Comparison of ENCODE assay signal across 6 mouse cellular contexts in the genomic region with DNA sequence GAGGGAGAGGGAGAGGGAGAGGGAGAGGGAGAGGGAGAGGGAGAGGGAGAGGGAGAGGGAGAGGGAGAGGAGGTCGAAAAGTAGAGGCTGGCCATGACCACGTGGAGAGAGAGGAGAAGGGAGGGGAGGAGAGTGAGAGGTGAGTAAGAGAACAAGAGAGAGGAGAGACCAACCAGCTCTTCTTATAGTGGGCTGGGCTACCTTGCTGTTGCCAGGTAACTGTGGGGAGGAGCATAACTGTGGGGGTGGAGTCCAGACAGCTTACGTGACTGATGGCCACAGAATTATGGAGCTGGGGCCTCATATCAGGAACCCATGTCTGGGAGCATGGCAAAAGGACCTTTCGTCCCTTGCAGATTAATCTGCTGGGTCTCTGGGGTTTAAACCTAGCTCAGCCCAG. TPM values are rescaled to one million over a fixed set of nuclear protein-coding genes. Genes with fewer than 3 reads are reported as not detected.
DNase-seq lines count a peak whose midpoint lies in the region; ATAC-seq and TF ChIP-seq lines count a peak whose summit lies in the region.
"Not testable (repeated sequence)": the region's sequence is repeated elsewhere in the genome, so short reads cannot be mapped to it uniquely, and the experiment has no call there.

No protein-coding gene starts in this region.

- not testable (repeated sequence) for TF ChIP-seq EP300 in MEL (IDR thresholded peaks at IDR 0.05; ENCODE audit: low read depth in 1 of 2, low read length in 2 of 2)

- not testable (repeated sequence) for H3K27ac ChIP-seq in MEL (ENCODE audit: control insufficient read depth, low read depth, low read length); intestine, embryonic 16.5 days (ENCODE audit: low read length); stomach, embryonic 16.5 days (ENCODE audit: low read length)

- not testable (repeated sequence) for H3K4me1 ChIP-seq in MEL (ENCODE audit: control insufficient read depth in 1 of 2, insufficient read depth in 2 of 2, low read length in 2 of 2); intestine, embryonic 16.5 days (ENCODE audit: control insufficient read depth, insufficient read depth, low read length); stomach, embryonic 16.5 days (ENCODE audit: control insufficient read depth, insufficient read depth, low read length)

- TF ChIP-seq RAD21 in MEL (IDR thresholded peaks at IDR 0.05; ENCODE audit: low read depth, low read length) = not testable (repeated sequence)

- H3K79me2 ChIP-seq in MEL (ENCODE audit: control insufficient read depth, insufficient read depth, low read length, poor library complexity) = not testable (repeated sequence)

- H3K36me3 ChIP-seq in MEL (ENCODE audit: control insufficient read depth in 1 of 2, insufficient read depth in 2 of 2, low read length in 2 of 2); intestine, embryonic 16.5 days (ENCODE audit: control insufficient read depth, insufficient read depth, low read length); stomach, embryonic 16.5 days (ENCODE audit: control insufficient read depth, insufficient read depth, low read length): not testable (repeated sequence)

- DNase-seq in 3T3-L1 (ENCODE audit: low read depth, low spot score) (peak; percentile 35), MEL (ENCODE audit: low read depth, low spot score) (peak; percentile 56), ZHBTc4 (ENCODE audit: low read depth, low spot score) (peak; percentile 60), liver (peak; percentile 19)

- not testable (repeated sequence) for H3K9ac ChIP-seq in MEL (ENCODE audit: control insufficient read depth, low read depth, low read length, poor library complexity, severe bottlenecking); intestine, embryonic 16.5 days (ENCODE audit: low read depth, low read length); stomach, embryonic 16.5 days (ENCODE audit: low read length)

- not testable (repeated sequence) for TF ChIP-seq POLR2A in MEL (IDR thresholded peaks at IDR 0.05; ENCODE audit: control insufficient read depth in 1 of 2, insufficient read depth in 1 of 2, low read depth in 1 of 2, low read length in 2 of 2, poor library complexity in 1 of 2)

- H3K4me2 ChIP-seq in intestine, embryonic 16.5 days (ENCODE audit: low read depth, low read length); stomach, embryonic 16.5 days (ENCODE audit: low read depth, low read length): not testable (repeated sequence)

- not testable (repeated sequence) for TF ChIP-seq CTCF in MEL (IDR thresholded peaks at IDR 0.05 in 2 of 3, conservative IDR thresholded peaks at IDR 0.05 in 1 of 3; ENCODE audit: control insufficient read depth in 1 of 3, insufficient read depth in 1 of 3, low read depth in 2 of 3, low read length in 3 of 3, poor library complexity in 1 of 3, severe bottlenecking in 1 of 3)

- peak; percentile 49; the same call in 1 of the 2 replicates for ATAC-seq in intestine, embryonic 16.5 days
- peak; percentile 44; the same call in 1 of the 2 replicates for ATAC-seq in stomach, embryonic 16.5 days (ENCODE audit: insufficient read depth, low FRiP score)

- not testable (repeated sequence) for H3K9me3 ChIP-seq in MEL (replicated peaks; ENCODE audit: insufficient read depth, low read length); intestine, embryonic 16.5 days (ENCODE audit: control insufficient read depth, low read length); stomach, embryonic 16.5 days (replicated peaks; ENCODE audit: control insufficient read depth, low read length)

- not testable (repeated sequence) for H3K27me3 ChIP-seq in MEL (ENCODE audit: control insufficient read depth in 1 of 2, insufficient read depth in 2 of 2, low read length in 2 of 2); intestine, embryonic 16.5 days (replicated peaks; ENCODE audit: control insufficient read depth, insufficient read depth, low read length); stomach, embryonic 16.5 days (ENCODE audit: control insufficient read depth, insufficient read depth, low read length)

- not testable (repeated sequence) for H3K4me3 ChIP-seq in MEL (ENCODE audit: control insufficient read depth in 1 of 2, insufficient read depth in 1 of 2, low read depth in 2 of 2, low read length in 2 of 2); intestine, embryonic 16.5 days (ENCODE audit: low read length); stomach, embryonic 16.5 days (replicated peaks; ENCODE audit: low read length)

- 38% methylated on average over 4 of the region's 4 CpGs for WGBS in intestine, embryonic 16.5 days
- 27% methylated on average over 4 of the region's 4 CpGs for WGBS in stomach, embryonic 16.5 days

RNA-seq across cellular contexts. Expression of gene Arhgap27, which starts 40.7 kb away (rescaled TPM):
- 6.3 TPM in 2 replicates for total RNA-seq in MEL (2012; rRNA removed)
- 10 to 100 TPM in 1 of 2 experiments, not detected in 1; 15.0 TPM for polyA plus RNA-seq in MEL (2012; ENCODE audit: insufficient read depth in 1 of 2, insufficient read length in 2 of 2, low read depth in 1 of 2, low replicate concordance in 2 of 2, missing spikeins in 1 of 2)
- 40.2 and 42.3 TPM in 2 replicates for polyA plus RNA-seq in intestine, embryonic 16.5 days (2015; fragmentation: Nextera tagmentation; extraction: Ambion mirVana)
- 19.1 and 22.0 TPM in 2 replicates for polyA plus RNA-seq in stomach, embryonic 16.5 days (2015; fragmentation: Nextera tagmentation; extraction: Ambion mirVana)

RNA-seq across cellular contexts. Expression of gene Map3k14, which starts 55.6 kb away (rescaled TPM):
- 0.36 and 0.39 TPM in 2 replicates for total RNA-seq in MEL (2012; rRNA removed)
- polyA plus RNA-seq in MEL (2012; ENCODE audit: insufficient read depth in 1 of 2, insufficient read length in 2 of 2, low read depth in 1 of 2, low replicate concordance in 2 of 2, missing spikeins in 1 of 2) = under 1 TPM in 1 of 2 experiments, not detected in 1; 0.99 TPM
- polyA plus RNA-seq in intestine, embryonic 16.5 days (2015; fragmentation: Nextera tagmentation; extraction: Ambion mirVana) = 3.1 TPM in 2 replicates
- 4.2 and 4.9 TPM in 2 replicates for polyA plus RNA-seq in stomach, embryonic 16.5 days (2015; fragmentation: Nextera tagmentation; extraction: Ambion mirVana)
